Mouse (Mus musculus) left cerebral cortex, adult 18-20 months (tissue): ENCODE data around the gene Commd1. TPM values are rescaled to one million over a fixed set of nuclear protein-coding genes. Genes with fewer than 3 reads are reported as not detected.

Source experiments
- DNase-seq, 2 experiments: peaks; one replicate each; pipeline ENCODE4 v3.0.0; 2021 to 2022; ENCODE audit warnings: low spot score in 2 of 2, mixed read lengths in 1 of 2
- total RNA-seq, 2 experiments: library from RNA; stranded (reverse); gene quantifications; 2 replicates each; pipeline ENCODE4 v1.2.3; 2021

Commd1 gene
- total RNA-seq, 2 experiments from 2014 or later = 46.4 to 47.6 TPM

DNA sequence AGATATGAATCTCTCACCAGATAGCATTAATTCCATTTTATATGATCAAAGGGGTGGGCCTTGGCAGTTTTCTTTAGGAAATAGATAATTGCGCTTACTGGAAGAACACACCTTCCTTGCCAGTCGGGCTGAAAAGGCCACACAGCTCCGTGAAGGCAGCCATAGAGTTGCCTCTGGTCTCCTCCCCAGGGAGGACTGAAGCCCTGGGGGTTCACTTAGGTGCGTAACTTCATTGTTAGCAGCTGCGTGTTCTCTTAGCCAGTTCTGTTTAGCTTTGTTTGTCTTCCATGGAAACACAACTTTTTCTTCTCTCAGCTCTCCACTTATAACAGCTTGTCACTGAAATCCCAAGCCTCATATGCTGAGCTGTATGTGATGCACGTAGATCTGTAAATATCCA, 89.7 kb downstream of the Commd1 start:
- DNase-seq = no peak

- DNase-seq = no peak
Observed at GRCm38 (mm10) chr11:22891876-22892275, 90.3 kb downstream of the Commd1 start.

- no peak for DNase-seq
Observed at GRCm38 (mm10) chr11:22891242-22891641, 90.9 kb downstream of the Commd1 start.

DNA sequence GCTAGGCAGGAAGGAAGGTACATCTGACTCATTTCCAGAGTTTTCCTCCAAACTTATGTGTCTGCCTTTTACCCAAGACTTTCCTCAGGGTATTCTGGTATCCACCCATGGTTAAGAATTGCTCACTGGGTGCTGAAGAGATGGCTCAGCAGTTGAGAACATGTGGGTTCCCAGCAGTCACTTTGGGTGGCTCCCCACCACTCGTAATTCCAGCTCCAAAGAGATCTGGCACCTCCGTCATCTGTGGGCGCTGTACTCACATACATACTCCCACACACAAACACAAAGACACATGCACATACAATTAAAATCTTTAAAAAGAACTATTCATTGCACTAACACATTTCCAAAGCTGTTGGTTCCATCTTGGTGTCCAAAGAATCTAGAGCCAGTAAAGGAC, 93.0 kb downstream of the Commd1 start:
- DNase-seq = peak; percentile 19 to 53

- no peak for DNase-seq
Observed at GRCm38 (mm10) chr11:22886991-22887390, 95.2 kb downstream of the Commd1 start.

DNA sequence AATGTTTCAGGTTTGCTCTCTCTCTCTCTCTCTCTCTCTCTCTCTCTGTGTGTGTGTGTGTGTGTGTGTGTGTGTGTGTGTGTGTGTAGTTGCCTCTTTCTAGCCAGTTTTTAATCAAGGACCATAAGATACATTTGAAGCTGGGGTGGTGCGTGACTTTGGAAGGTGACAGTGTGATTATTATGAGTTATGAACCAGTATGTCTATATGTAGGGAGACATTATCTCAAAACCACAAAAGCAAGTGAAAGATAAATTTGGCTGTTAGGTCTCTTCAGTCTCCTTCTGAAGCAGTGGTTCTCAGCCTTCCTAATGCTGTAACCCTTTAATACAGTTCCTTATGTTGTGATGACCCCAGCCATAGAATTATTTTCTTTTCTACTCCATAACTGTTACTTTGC, 96.8 kb downstream of the Commd1 start:
- DNase-seq = no peak

GRCm38 (mm10) chr11:22883676-22884075, 98.5 kb downstream of the Commd1 start:
- DNase-seq = no peak

GRCm38 (mm10) chr11:22882926-22883325, 99.3 kb downstream of the Commd1 start:
- no peak for DNase-seq

DNA sequence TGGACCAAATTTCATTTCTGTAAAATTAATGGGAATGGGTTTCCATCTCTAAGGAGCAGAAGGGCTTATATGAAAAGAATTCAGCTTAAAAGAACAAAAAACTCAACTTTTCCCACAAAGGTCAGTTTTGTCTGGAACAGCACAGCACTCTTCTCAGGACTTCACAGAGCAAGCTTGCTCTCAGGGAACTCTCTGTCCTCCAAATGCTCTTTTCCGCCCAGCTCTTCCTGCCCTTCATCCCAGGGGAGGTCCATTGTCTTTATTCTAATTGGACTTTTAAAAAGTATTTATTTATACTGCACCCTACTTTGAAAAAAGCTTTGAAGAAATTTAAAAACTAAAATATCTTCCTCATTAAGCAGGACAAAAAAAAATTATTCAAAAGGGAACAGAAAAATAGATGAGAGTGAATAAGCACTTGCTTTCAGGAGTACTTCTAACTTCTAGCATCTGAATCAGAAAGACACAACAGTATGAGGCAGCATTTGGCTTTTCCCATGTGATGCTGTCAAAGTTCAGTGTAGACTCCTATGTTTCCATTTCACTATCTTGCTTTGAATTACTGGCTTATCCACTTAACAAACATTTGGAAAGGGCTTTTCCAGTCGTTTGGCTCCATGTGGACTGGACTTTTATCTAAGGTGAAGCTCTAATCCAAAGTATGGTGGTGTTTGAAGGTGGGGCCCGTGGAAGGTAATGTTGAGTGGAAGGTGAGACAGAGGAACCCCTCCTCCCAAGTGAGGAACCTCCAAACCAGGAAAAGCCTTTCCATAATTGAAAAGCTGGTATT, 101.6 kb downstream of the Commd1 start:
- DNase-seq = no peak

DNA sequence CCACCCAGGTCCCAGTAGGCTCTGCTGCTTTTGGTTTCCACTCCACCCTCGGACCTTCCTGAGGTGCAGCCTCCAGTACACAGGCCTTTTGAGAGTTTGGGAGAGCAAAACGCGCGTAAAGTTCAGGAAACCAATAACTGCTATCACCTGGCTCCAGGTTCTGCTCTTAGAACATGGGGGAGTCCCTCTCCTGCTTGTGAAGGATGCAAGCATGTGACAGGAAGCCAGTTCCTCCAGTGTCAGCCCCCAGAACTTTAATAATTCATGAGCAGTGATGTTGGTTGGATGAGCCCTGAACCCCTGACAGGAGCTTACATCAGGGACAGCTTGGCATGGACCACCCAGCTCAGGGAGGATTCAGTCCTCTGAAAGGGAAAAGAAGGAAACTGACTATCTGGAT, 102.5 kb downstream of the Commd1 start:
- no peak for DNase-seq

DNA sequence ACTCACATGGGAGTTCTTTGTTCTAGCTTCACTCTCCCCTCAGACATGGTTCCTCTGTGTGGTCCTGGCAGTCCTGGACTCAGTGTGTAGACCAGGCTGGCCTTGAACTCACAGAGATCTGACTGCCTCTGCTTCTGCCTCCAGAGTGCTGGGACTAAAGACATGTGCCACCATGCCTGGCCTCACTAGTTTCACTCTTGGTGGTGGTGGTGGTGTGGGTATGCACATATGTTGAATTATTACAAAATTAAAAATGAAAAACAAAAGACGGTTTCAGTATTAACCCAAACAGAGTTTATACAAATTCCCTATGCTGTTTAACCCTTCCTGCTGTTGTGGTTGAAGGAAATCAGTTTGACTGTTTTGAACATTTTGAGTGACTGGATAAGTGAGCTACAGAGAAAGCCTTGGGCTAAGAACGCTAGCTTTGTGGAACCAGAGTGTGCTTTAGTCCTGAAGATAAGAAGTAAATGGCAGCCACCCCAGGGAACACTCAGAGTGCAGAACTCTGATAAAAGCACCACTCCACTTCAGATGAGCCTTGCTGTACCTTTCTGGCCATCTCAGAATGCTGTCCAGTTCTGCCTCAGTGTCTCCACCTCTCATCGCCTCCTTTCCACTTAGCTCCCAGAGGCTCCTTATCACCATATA, 105.4 kb downstream of the Commd1 start:
- DNase-seq = no peak

DNA sequence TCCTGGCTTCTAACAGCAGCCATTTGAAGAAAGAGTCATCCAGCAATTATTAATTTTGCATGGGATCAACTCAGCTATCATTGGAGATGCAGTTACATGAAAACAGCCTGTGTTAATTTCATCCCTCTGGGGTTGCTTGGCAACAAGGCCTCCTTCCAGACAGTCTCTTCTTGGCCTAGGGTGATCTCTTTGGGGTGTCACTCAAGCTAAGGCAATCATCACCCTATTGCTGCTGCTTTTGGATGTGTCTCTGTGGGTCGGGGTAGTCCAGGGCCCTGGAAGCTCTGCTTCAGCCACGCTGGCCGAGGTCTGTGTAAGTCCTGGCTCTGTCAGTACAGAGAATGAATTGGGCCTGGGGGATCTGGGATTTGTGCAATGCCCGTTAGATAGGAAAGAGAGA, 106.9 kb downstream of the Commd1 start:
- DNase-seq = no peak

DNA sequence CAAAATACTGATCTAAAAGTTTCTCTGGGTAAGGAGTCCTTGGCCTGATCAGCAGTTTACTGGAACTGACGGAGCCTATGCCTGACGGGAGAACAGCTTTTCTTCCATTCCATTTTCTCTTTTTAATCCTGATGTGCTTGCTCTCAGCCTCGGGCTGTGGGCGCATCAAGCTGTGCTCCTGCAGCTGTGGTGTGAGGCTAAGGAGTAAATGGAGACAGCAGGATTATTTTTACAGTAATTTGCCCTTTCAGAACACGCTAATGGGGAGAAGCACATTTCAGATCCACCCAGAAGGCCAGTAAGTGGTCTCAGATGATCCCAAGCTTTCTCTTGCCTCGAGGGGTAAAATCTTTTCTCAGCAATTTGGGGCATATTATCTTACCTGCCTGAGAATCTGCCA, 107.4 kb downstream of the Commd1 start:
- no peak for DNase-seq

- no peak for DNase-seq
Observed at GRCm38 (mm10) chr11:22873383-22873782, 108.8 kb downstream of the Commd1 start.

- DNase-seq = no peak
Observed at GRCm38 (mm10) chr11:22872307-22872680, 109.9 kb downstream of the Commd1 start.

- no peak for DNase-seq
Observed at GRCm38 (mm10) chr11:22871628-22872306, 110.4 kb downstream of the Commd1 start.

- DNase-seq = no peak
Observed at GRCm38 (mm10) chr11:22868582-22868981, 113.6 kb downstream of the Commd1 start.

GRCm38 (mm10) chr11:22867691-22868090, 114.5 kb downstream of the Commd1 start:
- no peak for DNase-seq

- DNase-seq = no peak
Observed at GRCm38 (mm10) chr11:22865635-22866246, 116.4 kb downstream of the Commd1 start.

GRCm38 (mm10) chr11:22864305-22865060, 117.7 kb downstream of the Commd1 start:
- DNase-seq = no peak

GRCm38 (mm10) chr11:22863581-22863980, 118.6 kb downstream of the Commd1 start:
- no peak for DNase-seq
